Mouse (Mus musculus) testis, adult 2 months (tissue): ENCODE measurements around the gene Nab1.

Source experiments
- CTCF ChIP-seq: fragments of 200-500 bp; IDR thresholded peaks from 2 replicates; pipeline ENCODE4 v1.5.1; 2012; ENCODE audit warnings: low read depth, mild to moderate bottlenecking, inconsistent platforms, low read length, moderate library complexity; ENCODE audit not compliant: control insufficient read depth, insufficient read depth, insufficient replicate concordance
- POLR2A ChIP-seq: fragments of 200-500 bp; IDR thresholded peaks from 2 replicates; pipeline ENCODE4 v1.6.1; 2012; ENCODE audit warnings: low read depth, mild to moderate bottlenecking, inconsistent platforms, low read length, moderate library complexity; ENCODE audit not compliant: control insufficient read depth

DNA sequence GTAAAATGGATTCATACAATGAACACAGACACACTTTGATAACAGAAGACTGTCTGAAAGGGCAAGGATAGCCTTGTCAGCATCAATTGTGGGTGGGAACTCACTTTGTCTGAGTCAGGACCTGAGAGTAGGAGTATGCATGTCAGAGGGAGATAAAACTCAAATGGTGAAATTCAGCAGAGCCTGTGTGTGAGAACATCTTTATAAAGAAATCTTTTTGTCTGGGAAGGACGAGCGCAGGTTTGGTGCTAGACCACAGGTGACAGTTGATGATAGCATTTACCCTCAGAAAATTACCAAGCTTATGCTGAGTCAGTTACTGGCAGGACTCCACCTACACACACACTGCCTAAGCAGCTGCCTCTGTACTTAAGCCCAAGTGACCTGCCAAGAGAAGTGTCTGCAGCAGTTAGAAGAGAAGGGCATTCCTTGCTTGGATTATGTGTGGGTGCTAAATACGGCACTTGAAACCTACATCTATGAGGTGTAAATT, 45.9 kb downstream of the Nab1 start:
- TF ChIP-seq CTCF (no peak), POLR2A (no peak)
